Mouse (Mus musculus) heart, adult 2 months (tissue): Measurements from ENCODE around the gene Stat4.

ENCODE experiments used
- CTCF ChIP-seq: fragments of 200-600 bp; IDR thresholded peaks from 2 replicates; pipeline ENCODE4 v1.8.1; 2022; ENCODE audit warnings: antibody characterized with exemption, mild to moderate bottlenecking, moderate library complexity
- EP300 ChIP-seq: fragments of 200-500 bp; IDR thresholded peaks from 2 replicates; pipeline ENCODE4 v1.6.1; 2011; ENCODE audit warnings: low read depth, low read length, control low read depth; ENCODE audit not compliant: insufficient read depth
- POLR2A ChIP-seq: fragments of 200-500 bp; IDR thresholded peaks from 2 replicates; pipeline ENCODE4 v1.6.1; 2011; ENCODE audit warnings: mild to moderate bottlenecking, low read depth, low read length, control low read depth; ENCODE audit not compliant: insufficient read depth

GRCm38 (mm10) chr1:52088634-52089033, 101.7 kb downstream of the Stat4 start:
- no peak for TF ChIP-seq CTCF
- no peak for TF ChIP-seq POLR2A
- TF ChIP-seq EP300, result no peak
